Mouse (Mus musculus) embryo, embryonic 11 days (tissue): ENCODE data around the gene Ybx2.
"Not testable (repeated sequence)": the region's sequence is repeated elsewhere in the genome, so short reads cannot be mapped to it uniquely, and the experiment has no call there.

Experiments
- DNase-seq: peaks from one replicate; pipeline ENCODE4 v3.0.0-alpha.2; 2015

The Ybx2 gene

GRCm38 (mm10) chr11:69915667-69916627 is 19.6 kb upstream of the Ybx2 start:
- DNase-seq, result no peak

GRCm38 (mm10) chr11:69916652-69917378 is 18.8 kb upstream of the Ybx2 start:
- not testable (repeated sequence) for DNase-seq

GRCm38 (mm10) chr11:69917379-69917948 is 18.1 kb upstream of the Ybx2 start:
- DNase-seq, result no peak

GRCm38 (mm10) chr11:69918118-69918517 is 17.5 kb upstream of the Ybx2 start:
- DNase-seq, result no peak

- DNase-seq, result no peak
These were observed 16.5 kb upstream of the Ybx2 start for GRCm38 (mm10) chr11:69919053-69919452.

GRCm38 (mm10) chr11:69919661-69920265 is 15.8 kb upstream of the Ybx2 start:
- DNase-seq, result peak; percentile 75

- DNase-seq, result peak; percentile 69
These were observed 15.1 kb upstream of the Ybx2 start for GRCm38 (mm10) chr11:69920266-69921031.

GRCm38 (mm10) chr11:69921114-69922011 is 14.2 kb upstream of the Ybx2 start, which contains the start of gene Eif5a:
Gene Eif5a (minus strand): TSS chr11:69921958.
- peak; percentile 99 for DNase-seq

- peak; percentile 31 for DNase-seq
These were observed 13.4 kb upstream of the Ybx2 start for GRCm38 (mm10) chr11:69922012-69922756.

- no peak for DNase-seq
These were observed 12.8 kb upstream of the Ybx2 start for GRCm38 (mm10) chr11:69922796-69923195.

GRCm38 (mm10) chr11:69927501-69927900 is 8.1 kb upstream of the Ybx2 start:
- no peak for DNase-seq

GRCm38 (mm10) chr11:69929712-69930111 is 5.9 kb upstream of the Ybx2 start:
- no peak for DNase-seq

- DNase-seq, result not testable (repeated sequence)
These were observed 5.4 kb upstream of the Ybx2 start for GRCm38 (mm10) chr11:69930176-69930575.

- no peak for DNase-seq
These were observed 4.5 kb upstream of the Ybx2 start for GRCm38 (mm10) chr11:69930967-69931537.

GRCm38 (mm10) chr11:69931769-69932168 is 3.8 kb upstream of the Ybx2 start:
- DNase-seq, result no peak

GRCm38 (mm10) chr11:69932254-69932653 is 3.3 kb upstream of the Ybx2 start:
- DNase-seq, result no peak

- DNase-seq, result no peak
These were observed 2.5 kb upstream of the Ybx2 start for GRCm38 (mm10) chr11:69933066-69933465.

- peak; percentile 94 for DNase-seq
These were observed 1.4 kb upstream of the Ybx2 start for GRCm38 (mm10) chr11:69934169-69934568.

- DNase-seq, result no peak
These were observed 915 bp upstream of the Ybx2 start for GRCm38 (mm10) chr11:69934681-69935080.

GRCm38 (mm10) chr11:69936156-69936555 is 560 bp downstream of the Ybx2 start:
- DNase-seq, result peak; percentile 31
